Mouse (Mus musculus) bone marrow, adult 2 months (tissue): ENCODE data around the gene Ccdc51. TPM values are rescaled to one million over a fixed set of nuclear protein-coding genes. Genes with fewer than 3 reads are reported as not detected.
A peak's percentile ranks its signal among the peaks of the same experiment; 100 is the strongest.

ENCODE experiments used
- H3K27ac ChIP-seq: fragments of 200-500 bp; 2 replicates; pipeline ENCODE4 v1.5.1; 2012; ENCODE audit warnings: low read depth, mild to moderate bottlenecking, control low read depth, inconsistent platforms, low read length; ENCODE audit not compliant: control insufficient read depth, poor library complexity, insufficient read depth
- H3K4me1 ChIP-seq: fragments of 200-500 bp; 2 replicates; pipeline ENCODE4 v1.6.1; 2011; ENCODE audit warnings: low read length; ENCODE audit not compliant: control insufficient read depth, insufficient read depth
- H3K4me3 ChIP-seq: fragments of 200-500 bp; replicated peaks from 2 replicates; pipeline ENCODE3; 2011; ENCODE audit warnings: mild to moderate bottlenecking, low read depth, low read length, control low read depth; ENCODE audit not compliant: control insufficient read depth
- CTCF ChIP-seq: fragments of 200-500 bp; IDR thresholded peaks from 2 replicates; pipeline ENCODE4 v1.5.1; 2011; ENCODE audit warnings: low read length, control low read depth; ENCODE audit not compliant: control insufficient read depth, insufficient read depth
- POLR2A ChIP-seq: fragments of 200-500 bp; IDR thresholded peaks from 2 replicates; pipeline ENCODE4 v1.6.1; 2011; ENCODE audit warnings: low read depth, mild to moderate bottlenecking, control low read depth, low read length, borderline replicate concordance; ENCODE audit not compliant: control insufficient read depth
- WGBS: fragments of 180-500 bp; shearing (Covaris S2); methylation state at CpG from one replicate; pipeline ENCODE4 v1.1.7; 2018; 5-methylcytosine and 5-hydroxymethylcytosine counted together
- polyA plus RNA-seq: library from polyadenylated mRNA; stranded (reverse); fragments of >200 nt; gene quantifications from 2 replicates; pipeline ENCODE4 v1.2.4, GENCODE M21; 2011; ENCODE audit warnings: low replicate concordance; ENCODE audit not compliant: missing spikeins, insufficient read depth, insufficient read length

The Ccdc51 gene
- polyA plus RNA-seq, 1 experiment = 6.0 TPM

DNA sequence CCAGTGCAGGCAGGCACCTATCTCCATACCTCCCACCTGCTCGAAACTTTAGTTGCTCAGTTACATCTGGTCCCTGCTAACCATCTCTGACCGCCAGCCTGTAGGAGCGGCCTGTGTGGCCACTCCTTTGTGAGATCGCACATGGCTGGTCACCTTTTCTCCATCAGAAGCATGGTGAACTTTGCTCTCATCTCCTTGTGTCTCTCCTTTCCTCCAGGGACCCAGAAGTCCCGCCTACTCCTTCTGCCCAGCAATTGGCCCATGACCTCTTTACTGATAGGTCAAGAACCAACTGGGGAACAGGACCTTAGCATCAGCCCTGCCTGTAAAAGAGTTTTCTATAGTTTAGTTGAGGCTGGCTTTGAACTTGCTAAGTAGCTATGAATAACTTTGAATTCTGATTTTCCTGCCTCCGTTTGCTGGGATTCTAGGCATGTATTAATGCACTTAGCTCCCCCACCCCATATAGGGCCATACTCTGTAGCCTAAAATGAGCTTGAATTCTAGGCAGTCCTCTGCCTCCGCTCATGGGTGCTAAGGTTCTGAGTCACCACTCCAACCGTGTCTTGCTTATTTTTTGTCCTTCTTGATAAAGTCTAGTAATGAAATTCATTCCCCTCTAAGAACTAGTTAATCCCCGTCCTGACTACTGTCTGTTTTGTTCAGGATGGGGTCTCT lies 32.2 kb upstream of the Ccdc51 start:
- H3K4me1 ChIP-seq = peaks cover 2% of the 10 kb centered on the region
- TF ChIP-seq CTCF (no peak), POLR2A (no peak)
- no peak overlapping the region for H3K4me3 ChIP-seq
- 68% methylated on average over 9 of the region's 9 CpGs for WGBS
- peak overlapping the region; percentile 69 for H3K27ac ChIP-seq

DNA sequence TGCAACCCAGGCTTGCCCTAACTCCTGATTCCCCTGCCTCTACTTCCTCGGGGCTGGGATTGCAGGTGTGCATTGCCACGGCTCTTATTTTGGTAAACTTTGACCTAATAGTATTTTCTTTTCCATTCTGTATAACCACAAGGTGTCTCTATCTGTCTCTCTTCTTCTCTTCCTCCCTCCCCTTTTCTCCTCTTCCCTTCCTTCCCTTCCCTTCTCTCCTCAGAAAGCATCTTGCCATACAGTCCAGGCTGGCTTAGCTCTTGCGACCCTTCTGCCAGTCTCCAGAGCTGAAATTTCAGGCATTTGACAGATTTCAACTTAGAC lies 31.7 kb upstream of the Ccdc51 start:
- Histone ChIP-seq H3K27ac (peak overlapping the region; percentile 69), H3K4me1 (peaks cover 5% of the 10 kb centered on the region), H3K4me3 (peak overlapping the region; percentile 21)
- 15% methylated on average over 3 of the region's 3 CpGs for whole genome bisulfite sequencing
- TF ChIP-seq POLR2A (no peak), CTCF (no peak)

DNA sequence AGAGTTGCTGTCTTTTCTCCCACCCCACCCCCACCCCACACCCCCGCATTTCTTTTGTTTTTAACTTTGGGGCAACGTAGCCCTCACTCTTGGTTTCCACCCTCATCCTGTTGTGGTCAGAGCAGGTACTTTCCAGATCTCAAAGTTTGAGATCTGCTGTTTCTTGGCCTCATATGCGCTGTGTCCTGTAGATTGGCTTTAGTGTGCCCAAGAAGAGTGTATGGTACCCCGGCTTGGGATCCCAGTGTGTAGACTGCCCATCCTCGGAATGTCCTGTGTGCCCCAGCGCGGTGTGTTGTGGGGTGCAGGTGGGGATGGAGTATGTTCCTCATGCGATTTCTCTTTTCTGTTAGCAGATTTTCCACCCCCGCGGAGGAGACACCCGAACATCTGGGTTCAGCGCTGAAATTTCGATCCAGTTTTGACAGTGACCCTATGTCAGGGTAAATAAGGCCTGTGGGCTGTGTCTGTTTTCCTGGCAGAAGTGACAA lies 31.2 kb upstream of the Ccdc51 start:
- Histone ChIP-seq H3K27ac (peak overlapping the region; percentile 89), H3K4me1 (peaks cover 5% of the 10 kb centered on the region), H3K4me3 (peak overlapping the region; percentile 65)
- no peak for TF ChIP-seq POLR2A
- no peak for TF ChIP-seq CTCF
- WGBS = 9% methylated on average over 13 of the region's 13 CpGs

- peaks cover 7% of the 10 kb centered on the region for H3K4me1 ChIP-seq
- peak overlapping the region; percentile 89 for H3K27ac ChIP-seq
- WGBS = 55% methylated on average over 10 of the region's 10 CpGs
- peak overlapping the region; percentile 65 for H3K4me3 ChIP-seq
- TF ChIP-seq CTCF = no peak
- no peak for TF ChIP-seq POLR2A
These were observed 30.4 kb upstream of the Ccdc51 start for GRCm38 (mm10) chr9:109051651-109052489.

GRCm38 (mm10) chr9:109052490-109053260 lies 29.6 kb upstream of the Ccdc51 start:
- WGBS = 72% methylated on average over 9 of the region's 9 CpGs
- H3K4me1 ChIP-seq = peaks cover 8% of the 10 kb centered on the region
- peak overlapping the region; percentile 64 for H3K4me3 ChIP-seq
- peak overlapping the region; percentile 52 for H3K27ac ChIP-seq
- 0 out of 2 replicates have a peak, but pooled peaks have one; percentile 24 for TF ChIP-seq POLR2A
- TF ChIP-seq CTCF = no peak

DNA sequence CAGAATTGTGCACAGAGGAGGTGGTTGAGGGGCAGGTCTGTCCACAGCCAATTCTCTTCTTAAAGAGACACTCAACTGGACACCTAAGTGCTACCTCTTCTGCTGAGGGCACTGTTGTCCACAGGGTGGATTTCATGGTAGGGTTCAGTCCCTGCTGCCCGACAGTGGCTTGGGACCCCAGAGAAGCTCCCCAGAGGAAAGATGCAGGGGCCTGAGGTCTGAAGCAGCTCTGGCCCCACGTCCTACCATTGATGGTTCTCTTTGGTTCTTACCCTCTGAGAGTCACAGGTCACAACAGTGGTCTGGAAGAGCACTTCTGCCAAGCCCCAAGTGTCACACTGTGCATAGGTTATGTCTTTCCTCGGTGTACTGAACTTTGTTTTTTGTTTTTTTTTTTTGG lies 28.9 kb upstream of the Ccdc51 start:
- WGBS = 77% methylated on average over 3 of the region's 3 CpGs
- peak overlapping the region; percentile 30 for H3K4me3 ChIP-seq
- H3K27ac ChIP-seq = peak overlapping the region; percentile 2; the same call in 1 of the 2 replicates
- TF ChIP-seq CTCF = no peak
- no peak for TF ChIP-seq POLR2A
- peaks cover 10% of the 10 kb centered on the region for H3K4me1 ChIP-seq

- WGBS = 45% methylated on average over 6 of the region's 6 CpGs
- Histone ChIP-seq H3K27ac (no peak overlapping the region), H3K4me1 (peaks cover 12% of the 10 kb centered on the region), H3K4me3 (no peak overlapping the region)
- TF ChIP-seq CTCF = no peak
These were observed 28.4 kb upstream of the Ccdc51 start for GRCm38 (mm10) chr9:109053851-109054250.

DNA sequence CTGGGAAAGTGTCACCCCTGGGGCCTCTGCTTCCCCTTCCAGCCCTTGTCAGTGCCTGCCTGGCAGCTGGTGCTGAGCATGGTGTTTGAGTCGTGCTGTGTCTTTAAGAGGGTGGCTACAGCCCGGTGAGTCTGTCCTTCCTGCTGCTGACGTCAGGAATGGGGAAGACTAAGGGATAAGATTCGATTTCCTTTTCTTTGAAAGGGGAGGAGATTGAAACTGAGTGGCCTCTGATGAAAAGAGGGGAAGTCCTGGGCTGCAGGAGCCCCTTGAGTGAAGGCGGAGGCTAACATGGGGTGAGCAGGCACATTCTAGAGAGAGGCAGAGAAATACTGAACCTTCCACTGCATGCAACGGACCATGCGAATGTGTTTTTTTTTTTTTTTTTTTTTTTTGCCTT lies 27.6 kb upstream of the Ccdc51 start:
- Histone ChIP-seq H3K27ac (peak overlapping the region; percentile 54), H3K4me3 (peak overlapping the region; percentile 56), H3K4me1 (peaks cover 12% of the 10 kb centered on the region)
- WGBS = 2% methylated on average over 7 of the region's 7 CpGs
- TF ChIP-seq POLR2A (no peak), CTCF (no peak)
